Mouse (Mus musculus) thymus, postnatal 25 days (tissue): ENCODE results near the gene Agap3.

Experiments
- DNase-seq: peaks from one replicate; pipeline ENCODE4 v3.0.0; 2022

Agap3 gene

GRCm38 (mm10) chr5:24525360-24526189 is 73.6 kb downstream of the Agap3 start:
- no peak for DNase-seq

GRCm38 (mm10) chr5:24526190-24526888 is 74.4 kb downstream of the Agap3 start:
- no peak for DNase-seq

- DNase-seq, result no peak
Measured at GRCm38 (mm10) chr5:24526889-24527230, 74.9 kb downstream of the Agap3 start, which contains the start of gene Gbx1. Gene Gbx1, minus strand, starts transcription at chr5:24527202.

GRCm38 (mm10) chr5:24527780-24528179 is 75.8 kb downstream of the Agap3 start:
- DNase-seq, result no peak

GRCm38 (mm10) chr5:24530042-24530689 is 78.2 kb downstream of the Agap3 start:
- peak; percentile 89 for DNase-seq

GRCm38 (mm10) chr5:24533391-24533790 is 81.4 kb downstream of the Agap3 start:
- DNase-seq, result no peak

- DNase-seq, result peak; percentile 13
Measured at GRCm38 (mm10) chr5:24534292-24534691, 82.3 kb downstream of the Agap3 start.

- no peak for DNase-seq
Measured at GRCm38 (mm10) chr5:24535731-24536130, 83.8 kb downstream of the Agap3 start.

GRCm38 (mm10) chr5:24536511-24536910 is 84.5 kb downstream of the Agap3 start:
- no peak for DNase-seq

GRCm38 (mm10) chr5:24537618-24538017 is 85.6 kb downstream of the Agap3 start:
- DNase-seq, result no peak

- DNase-seq, result no peak
Measured at GRCm38 (mm10) chr5:24539571-24540296, 87.8 kb downstream of the Agap3 start.

GRCm38 (mm10) chr5:24540387-24541143 is 88.6 kb downstream of the Agap3 start, which contains the start of gene Asb10:
Gene Asb10, minus strand, starts transcription at chr5:24540978.
- no peak for DNase-seq

- no peak for DNase-seq
Measured at GRCm38 (mm10) chr5:24541144-24541569, 89.2 kb downstream of the Agap3 start.

- no peak for DNase-seq
Measured at GRCm38 (mm10) chr5:24542643-24543042, 90.7 kb downstream of the Agap3 start.

- DNase-seq, result peak; percentile 55
Measured at GRCm38 (mm10) chr5:24550598-24551316, 98.8 kb downstream of the Agap3 start.

GRCm38 (mm10) chr5:24551317-24551688 is 99.3 kb downstream of the Agap3 start:
- DNase-seq, result no peak
